Mouse (Mus musculus): ENCODE measurements around the gene Cab39.

DNA sequence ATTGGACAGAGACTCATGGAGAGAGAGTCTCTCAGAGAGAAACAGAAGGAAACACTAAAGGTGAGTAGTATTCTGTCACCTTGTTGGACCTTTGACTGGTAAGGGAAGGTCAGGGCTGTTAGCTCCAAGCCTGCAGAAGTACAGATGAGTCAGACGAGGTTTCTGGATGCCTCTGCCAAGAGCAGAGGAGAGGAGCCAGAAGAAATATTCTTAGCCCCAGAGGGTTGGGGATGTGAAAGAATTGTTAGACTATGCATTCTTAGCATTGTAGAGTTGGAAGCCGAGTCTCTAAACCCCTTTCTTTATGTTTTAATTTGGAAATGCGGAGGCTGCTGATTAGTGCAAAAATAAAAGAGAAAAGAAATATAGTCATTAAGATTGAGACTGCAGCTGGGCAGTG lies 21.3 kb upstream of the Cab39 start:
- TF ChIP-seq POLR2A (IDR thresholded peaks at IDR 0.05; ENCODE audit: extremely low read depth, insufficient read depth, low read length), result no peak
- TF ChIP-seq CTCF (IDR thresholded peaks at IDR 0.05; ENCODE audit: low read depth, low read length), result no peak
